Mouse (Mus musculus) induced T-regulatory cell, adult 2 months (primary cell): ENCODE results near the gene Dzank1.

ENCODE experiments used
- DNase-seq: peaks from one replicate; pipeline ENCODE4 v3.0.0-alpha.2; 2012; ENCODE audit warnings: low read depth

Gene Dzank1

GRCm38 (mm10) chr2:144465876-144466575 is 61.2 kb downstream of the Dzank1 start:
- DNase-seq = no peak

- no peak for DNase-seq
Observed at GRCm38 (mm10) chr2:144464799-144465760, 62.1 kb downstream of the Dzank1 start.

GRCm38 (mm10) chr2:144464182-144464581 is 63.0 kb downstream of the Dzank1 start:
- no peak for DNase-seq

- peak; percentile 61 for DNase-seq
Observed at GRCm38 (mm10) chr2:144458975-144459754, 68.0 kb downstream of the Dzank1 start.

- no peak for DNase-seq
Observed at GRCm38 (mm10) chr2:144458355-144458754, 68.9 kb downstream of the Dzank1 start.

DNA sequence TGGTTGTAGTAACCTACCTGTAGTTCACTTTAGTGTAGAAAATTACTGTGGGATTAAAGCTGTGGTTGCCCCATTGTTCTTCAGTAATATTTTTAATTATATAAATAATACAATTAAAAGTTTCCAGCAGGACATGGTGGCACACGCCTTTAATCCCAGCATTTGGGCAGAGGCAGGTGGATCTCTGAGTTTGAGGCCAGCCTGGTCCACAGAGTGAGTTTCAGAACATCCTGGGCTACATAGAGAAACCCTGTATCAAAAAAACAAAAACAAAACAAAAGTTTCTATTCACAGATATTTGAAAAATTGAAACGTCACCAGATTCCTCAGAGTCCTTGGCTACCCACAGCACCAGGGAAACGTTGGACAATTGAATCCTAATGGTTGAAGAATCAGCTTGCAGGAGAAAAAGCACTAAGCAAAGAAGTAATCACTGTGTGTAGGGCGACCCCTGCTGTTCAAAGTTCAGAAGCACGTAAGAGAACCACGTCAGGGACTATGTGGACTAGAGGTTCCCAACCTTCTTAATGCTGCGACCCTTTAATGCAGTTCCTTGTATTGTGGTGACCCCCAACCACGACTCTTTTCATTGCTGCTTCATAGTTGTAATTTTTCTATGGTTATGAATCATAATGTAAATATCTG is 74.7 kb downstream of the Dzank1 start:
- DNase-seq = peak; percentile 83

DNA sequence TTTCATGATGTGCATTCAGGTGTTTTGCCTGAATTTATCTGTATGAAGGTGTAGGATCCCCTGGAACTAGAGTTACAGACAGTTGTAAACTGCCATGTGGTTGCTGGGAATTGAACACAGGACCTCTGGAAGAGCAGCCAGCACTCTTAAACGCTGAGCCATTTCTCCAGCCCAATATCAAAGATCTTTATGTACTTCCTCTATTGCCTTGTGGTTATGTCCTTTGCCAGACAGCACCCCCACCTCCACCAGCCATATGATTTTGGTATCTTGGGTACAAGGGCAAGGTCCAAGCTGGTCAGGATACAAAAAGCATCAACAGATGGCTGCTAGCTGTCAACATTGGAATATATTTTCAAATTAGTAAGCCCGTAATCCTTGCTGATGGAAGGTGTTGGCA is 76.8 kb downstream of the Dzank1 start:
- DNase-seq = no peak

DNA sequence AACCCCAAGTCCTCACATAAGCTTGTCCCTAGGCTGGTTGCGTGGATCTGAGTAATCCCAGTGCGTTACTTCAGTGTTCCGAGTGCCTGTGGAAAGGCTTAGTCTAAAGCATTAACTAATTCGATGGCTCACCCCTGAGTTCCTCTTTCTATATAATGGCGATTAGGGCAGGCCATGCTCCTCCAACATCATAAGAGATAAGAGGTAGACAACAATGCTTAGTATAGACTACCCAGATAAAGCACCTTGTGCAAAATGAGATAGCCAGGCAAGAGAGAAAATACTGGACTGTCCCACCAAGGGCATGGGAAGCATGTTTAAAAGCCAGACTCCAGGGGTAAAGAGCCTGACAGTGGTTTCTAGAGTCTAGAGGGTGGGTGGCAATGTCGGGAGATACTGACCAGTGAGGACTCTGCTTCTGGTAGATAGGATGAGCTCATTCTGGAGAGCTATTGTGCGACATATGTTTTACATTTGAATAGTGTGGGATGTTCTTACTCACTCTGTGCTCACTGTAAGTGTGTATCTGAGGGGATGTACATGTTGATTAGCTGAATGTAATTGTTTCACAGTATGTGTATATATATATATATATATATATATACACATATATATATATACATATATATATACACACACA is 80.7 kb downstream of the Dzank1 start:
- no peak for DNase-seq

DNA sequence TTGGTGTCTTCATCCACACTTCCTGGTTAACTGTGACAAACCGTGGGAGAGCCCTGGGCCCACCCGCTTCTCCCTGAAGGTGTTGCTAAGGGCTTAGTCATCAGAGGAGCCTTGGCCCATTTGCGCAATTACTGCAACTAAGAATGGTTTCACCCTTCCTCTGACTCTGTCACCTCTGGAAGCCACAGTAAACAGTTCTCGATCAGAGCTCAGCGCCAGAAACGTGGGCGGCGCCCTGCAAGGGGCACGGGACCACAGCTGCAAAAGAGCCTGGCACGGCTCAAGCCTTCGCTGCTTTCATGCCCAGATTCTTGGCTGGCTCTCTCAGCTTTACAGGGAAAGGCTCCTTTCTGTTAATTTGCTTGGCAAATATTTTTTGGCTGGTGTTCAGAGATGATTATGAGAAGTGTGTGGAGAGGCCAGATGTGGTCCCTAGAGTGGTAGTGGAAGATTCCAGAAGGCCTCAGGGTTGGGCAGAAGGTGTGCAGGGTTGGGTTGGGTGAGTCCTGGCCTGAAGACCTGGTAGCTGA is 85.8 kb downstream of the Dzank1 start:
- no peak for DNase-seq

- no peak for DNase-seq
Observed at GRCm38 (mm10) chr2:144439191-144439700, 88.0 kb downstream of the Dzank1 start.

- DNase-seq = peak; percentile 42
Observed at GRCm38 (mm10) chr2:144438424-144438823, 88.8 kb downstream of the Dzank1 start.

DNA sequence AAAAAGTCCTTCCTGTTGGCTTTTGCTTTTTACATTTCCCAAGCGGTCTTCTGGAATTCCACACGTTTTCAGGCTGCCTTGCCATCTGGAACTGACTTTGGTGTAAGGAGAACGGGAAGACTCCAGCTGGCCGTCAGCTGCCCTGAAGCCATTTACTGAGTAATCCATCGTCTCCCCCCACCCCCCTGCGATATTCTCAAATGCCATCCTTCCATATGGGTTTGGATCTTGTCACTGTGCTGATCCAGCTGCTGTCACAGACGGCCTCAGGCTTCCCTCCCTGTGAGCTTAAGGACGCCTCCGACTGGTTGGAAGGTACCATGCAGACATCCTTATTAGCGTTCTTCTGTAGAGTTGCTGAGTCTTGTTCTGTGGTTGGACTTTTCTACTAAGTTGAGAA is 91.5 kb downstream of the Dzank1 start:
- no peak for DNase-seq

- DNase-seq = no peak
Observed at GRCm38 (mm10) chr2:144431286-144431825, 95.9 kb downstream of the Dzank1 start.

DNA sequence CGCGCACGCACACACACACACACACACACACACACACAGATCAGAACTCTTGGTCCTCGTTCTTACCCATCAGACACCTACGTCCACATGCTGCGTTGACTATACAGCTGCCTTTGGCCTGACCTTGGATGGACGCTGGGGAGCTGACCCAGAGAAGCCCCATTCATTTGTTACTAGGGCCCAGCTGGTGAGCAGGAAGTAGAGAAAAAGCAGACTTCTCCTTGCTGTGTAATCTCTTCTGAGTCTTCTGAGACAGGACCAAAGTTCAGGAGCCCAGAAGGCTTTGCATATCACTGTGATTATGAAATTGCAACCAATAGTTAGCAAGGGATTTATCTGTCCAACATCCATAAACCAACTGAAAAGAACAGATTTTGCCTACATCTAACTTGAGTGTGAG is 98.0 kb downstream of the Dzank1 start:
- DNase-seq = no peak

DNA sequence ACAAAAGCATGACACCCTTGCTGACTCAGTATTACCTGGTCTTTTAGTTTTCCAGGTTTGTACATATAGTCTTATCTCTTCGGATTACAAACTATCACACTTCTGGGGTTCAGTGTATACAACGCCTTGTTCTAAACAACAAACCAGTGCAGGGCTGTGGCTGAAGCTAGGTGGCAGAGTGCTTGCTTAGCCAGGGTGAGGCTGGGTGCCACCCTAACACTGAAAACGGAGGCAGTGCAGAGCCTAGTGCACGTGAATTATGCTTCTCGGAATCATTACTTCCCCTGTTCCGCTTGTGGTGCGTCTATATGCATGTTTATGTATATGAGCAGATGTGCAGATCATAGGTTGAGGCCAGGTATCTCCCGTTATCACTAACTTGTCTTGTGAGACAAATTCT is 98.6 kb downstream of the Dzank1 start:
- no peak for DNase-seq

GRCm38 (mm10) chr2:144427852-144428251 is 99.4 kb downstream of the Dzank1 start:
- no peak for DNase-seq

DNA sequence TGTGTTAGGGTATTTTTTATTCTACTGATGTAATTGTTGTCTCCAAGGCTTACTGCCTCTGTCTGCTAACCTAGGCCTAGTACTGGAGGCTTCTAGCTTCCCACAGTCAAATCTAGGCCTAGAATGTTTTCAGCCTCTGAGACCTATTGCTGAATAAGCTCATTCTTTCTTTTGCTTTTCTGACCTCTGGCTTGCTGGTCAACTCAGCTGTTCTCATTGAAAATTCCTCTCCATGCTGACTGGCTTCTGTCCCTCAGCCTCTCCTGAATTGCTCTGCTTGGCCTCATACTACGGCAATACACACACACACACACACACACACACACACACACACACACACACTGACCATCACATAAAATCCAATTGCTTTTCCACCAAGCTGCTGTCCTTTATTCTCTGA is 101.5 kb downstream of the Dzank1 start:
- no peak for DNase-seq

GRCm38 (mm10) chr2:144422094-144422675 is 105.0 kb downstream of the Dzank1 start:
- no peak for DNase-seq
